Mouse (Mus musculus): ENCODE data around the gene H2-Ke6.

The H2-Ke6 gene

DNA sequence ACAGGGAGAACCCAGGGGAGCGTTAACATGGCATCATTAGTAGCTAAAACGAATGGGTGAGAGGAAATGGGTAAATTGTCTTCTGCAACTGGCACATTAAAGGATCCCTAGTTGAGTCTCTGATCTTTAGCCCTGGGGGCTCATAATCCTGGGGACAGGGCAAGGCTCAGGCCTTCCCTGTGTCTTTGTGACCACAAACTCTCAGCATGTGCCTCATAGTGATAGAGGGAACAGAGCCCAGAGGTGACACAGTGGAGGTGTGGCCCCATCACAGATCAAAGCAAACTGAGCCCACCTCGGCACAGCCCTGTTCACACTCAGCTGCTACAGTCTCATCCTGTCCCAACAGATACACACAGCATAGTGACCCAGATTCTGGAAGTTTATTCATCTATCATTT lies 32.2 kb downstream of the H2-Ke6 start:
- DNase-seq, result no peak

- DNase-seq, result no peak
Observed at GRCm38 (mm10) chr17:33994959-33995358, 32.9 kb downstream of the H2-Ke6 start.

DNA sequence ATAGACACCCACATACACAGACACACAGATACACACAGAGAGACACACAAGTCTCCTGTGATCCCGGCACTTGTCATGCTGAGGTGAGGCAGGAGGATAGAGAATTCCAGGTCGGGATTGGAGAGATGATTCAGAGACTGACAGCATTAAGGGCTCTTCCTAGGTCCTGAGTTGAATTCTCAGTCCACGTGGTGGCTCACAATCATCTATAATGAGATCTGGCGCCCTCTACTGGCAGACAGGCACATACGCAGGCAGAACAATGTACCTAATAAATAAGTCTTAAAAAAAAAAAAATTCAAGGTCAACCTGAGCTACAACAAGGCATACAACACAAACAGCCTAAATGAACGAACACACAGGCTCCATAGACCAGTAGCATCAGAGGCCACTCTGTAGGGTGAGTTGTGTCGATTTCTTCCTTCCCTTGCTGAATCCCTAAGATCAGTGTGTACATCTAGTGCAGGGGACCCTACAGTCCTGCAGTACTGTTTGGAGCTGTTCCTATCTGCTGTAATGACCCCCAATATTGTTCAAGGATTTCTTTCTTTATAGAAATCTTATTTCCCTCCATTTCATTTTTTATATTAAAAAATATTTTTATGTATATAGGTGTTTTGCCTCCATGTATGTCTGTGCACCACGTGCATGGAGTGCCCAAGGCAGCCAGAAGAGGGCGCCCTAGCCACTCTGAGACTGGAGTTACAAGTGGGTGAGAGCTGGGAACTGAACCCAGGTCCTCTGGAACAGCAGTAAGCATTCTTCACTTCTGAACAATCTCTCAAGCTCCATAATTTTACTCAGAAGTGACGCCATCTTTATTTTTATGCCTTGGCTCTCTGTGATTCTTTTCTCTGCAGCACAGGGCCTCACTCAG lies 35.8 kb downstream of the H2-Ke6 start:
- DNase-seq, result peak; percentile 53

GRCm38 (mm10) chr17:33982136-33982535 lies 45.7 kb downstream of the H2-Ke6 start:
- DNase-seq, result peak; percentile 82

- DNase-seq, result peak; percentile 89
Observed at GRCm38 (mm10) chr17:33981192-33981909, 46.5 kb downstream of the H2-Ke6 start.

- DNase-seq, result no peak
Observed at GRCm38 (mm10) chr17:33980181-33981035, 47.5 kb downstream of the H2-Ke6 start.

DNA sequence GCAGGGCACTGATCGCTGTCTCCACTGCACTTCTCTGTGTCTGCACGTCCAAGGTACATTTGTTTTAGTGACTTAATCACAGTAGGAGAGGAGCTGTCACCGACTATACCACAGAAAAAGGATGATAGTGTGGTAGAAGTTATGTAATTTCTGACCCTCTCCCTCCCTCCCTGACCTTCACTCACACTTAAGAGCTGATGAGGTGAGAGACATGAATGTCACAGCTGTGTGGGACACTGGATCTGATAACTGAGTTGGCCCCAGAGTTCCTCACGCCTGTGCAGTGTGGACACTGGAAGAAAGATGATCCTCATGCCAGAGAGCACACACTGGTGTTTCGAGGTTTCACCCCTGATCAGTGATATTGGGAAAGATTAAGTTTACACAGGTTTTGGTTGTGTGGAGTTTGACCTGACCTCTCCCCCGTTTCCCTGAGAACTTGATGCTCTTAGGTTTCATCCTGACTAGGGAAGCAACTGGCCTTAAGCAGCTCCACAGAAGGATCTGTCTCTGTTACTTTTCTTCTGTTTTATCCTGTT lies 48.3 kb downstream of the H2-Ke6 start:
- no peak for DNase-seq

DNA sequence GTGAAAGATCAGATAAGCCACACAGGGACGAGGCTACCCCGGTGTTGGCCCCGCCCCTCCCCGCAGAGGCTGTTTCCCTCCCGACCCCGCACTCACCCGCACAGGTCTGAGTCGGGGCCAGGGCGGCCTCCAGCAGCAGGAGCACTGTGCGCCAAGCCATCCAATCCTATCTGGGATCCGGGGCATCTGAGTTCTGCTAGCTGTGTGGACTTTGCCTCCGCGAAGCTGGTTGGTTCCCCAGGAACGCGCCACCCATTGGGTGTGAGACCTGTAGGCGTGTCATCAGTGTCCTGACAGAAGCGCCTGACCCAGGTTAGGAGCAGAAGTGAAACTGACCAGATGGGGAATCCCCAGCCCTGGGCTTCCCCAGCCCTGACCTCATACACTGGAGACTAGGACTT lies 49.2 kb downstream of the H2-Ke6 start:
- DNase-seq, result peak; percentile 56

DNA sequence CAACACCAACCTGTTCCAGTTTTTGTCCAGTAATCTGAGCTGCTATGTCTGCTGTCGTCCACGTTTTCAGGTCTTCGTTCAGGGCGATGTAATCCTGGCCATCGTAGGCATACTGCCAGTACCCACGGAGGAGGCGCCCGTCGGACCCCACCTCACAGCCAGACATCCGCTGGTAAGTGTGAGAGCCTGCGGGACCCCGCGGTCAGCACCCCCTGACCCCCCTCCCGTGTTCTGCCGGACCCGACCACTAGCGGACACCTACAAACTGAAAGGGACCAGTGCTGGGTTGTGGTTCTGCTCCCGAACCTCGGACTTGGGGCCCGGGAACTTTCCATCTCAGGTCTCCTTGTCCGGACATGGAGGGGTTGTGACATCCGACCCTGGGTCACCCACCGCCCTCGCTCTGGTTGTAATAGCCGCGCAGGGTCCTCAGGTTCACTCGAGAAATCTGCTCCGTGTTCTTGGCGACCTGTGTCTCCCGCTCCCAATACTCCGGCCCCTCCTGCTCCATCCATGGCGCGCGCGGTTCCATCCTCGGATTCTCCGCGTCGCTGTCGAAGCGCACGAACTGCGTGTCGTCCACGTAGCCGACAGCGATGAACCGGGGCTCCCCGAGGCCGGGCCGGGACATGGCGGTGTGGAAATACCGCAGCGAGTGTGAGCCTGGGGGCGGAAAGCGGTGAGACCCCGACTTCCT lies 49.9 kb downstream of the H2-Ke6 start:
- DNase-seq, result no peak

All from thymus, postnatal 25 days (tissue).